Mouse (Mus musculus): ENCODE results near the gene Ets1.

The Ets1 gene

GRCm38 (mm10) chr9:32754311-32754710 lies 118.3 kb downstream of the Ets1 start:
- no peak for DNase-seq (ENCODE audit: low read depth in 2 of 2, low spot score in 2 of 2)

- DNase-seq (ENCODE audit: low read depth in 2 of 2, low spot score in 2 of 2): no peak
Measured at GRCm38 (mm10) chr9:32756002-32756401, 120.0 kb downstream of the Ets1 start.

GRCm38 (mm10) chr9:32758280-32758905 lies 122.4 kb downstream of the Ets1 start:
- no peak for DNase-seq (ENCODE audit: low read depth in 2 of 2, low spot score in 2 of 2)

- no peak for DNase-seq (ENCODE audit: low read depth in 2 of 2, low spot score in 2 of 2)
Measured at GRCm38 (mm10) chr9:32760649-32761157, 124.7 kb downstream of the Ets1 start.

GRCm38 (mm10) chr9:32761326-32761725 lies 125.3 kb downstream of the Ets1 start:
- DNase-seq (ENCODE audit: low read depth in 2 of 2, low spot score in 2 of 2): no peak

DNA sequence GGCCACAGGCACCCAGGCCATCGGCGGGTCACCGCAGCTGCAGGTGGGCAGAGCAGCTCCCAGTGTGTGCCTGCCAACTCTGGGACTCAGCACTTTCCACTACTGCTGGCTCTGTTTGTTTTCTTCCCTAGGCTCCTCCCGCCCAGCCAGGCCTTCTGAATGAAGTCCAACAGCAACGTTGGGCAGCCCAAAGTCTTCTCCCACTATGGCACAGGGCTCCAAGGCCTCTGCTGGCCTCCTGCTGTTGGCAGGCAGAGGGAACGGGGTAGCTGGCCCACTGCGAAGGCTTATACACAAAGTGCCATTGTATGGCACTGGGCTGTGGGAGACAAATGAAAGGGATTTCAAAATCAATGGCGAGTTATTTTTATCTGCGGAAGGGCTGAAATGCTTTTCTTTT lies 128.4 kb downstream of the Ets1 start:
- no peak for DNase-seq (ENCODE audit: low read depth in 2 of 2, low spot score in 2 of 2)

DNA sequence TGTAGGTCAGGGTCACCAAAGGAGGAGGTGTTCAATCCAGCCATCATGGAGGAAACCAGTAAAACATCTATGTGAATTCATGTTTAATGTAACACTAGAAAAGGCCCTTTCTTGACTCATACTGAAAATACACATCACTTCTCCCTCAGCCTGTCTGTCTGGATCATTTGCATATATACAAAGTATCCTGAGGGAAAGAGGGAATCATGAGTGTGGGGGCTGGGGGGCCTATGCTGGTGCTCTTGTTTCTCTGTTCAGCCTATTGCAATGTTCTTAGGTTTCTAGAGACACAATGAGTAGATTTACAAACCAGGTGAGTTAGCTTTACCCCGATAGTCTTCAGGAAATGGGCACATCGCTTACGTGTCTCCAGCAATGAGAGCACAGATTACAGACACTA lies 129.1 kb downstream of the Ets1 start:
- DNase-seq (ENCODE audit: low read depth in 2 of 2, low spot score in 2 of 2): no peak

GRCm38 (mm10) chr9:32778866-32779265 lies 142.8 kb downstream of the Ets1 start:
- no peak for DNase-seq (ENCODE audit: low read depth in 2 of 2, low spot score in 2 of 2)

- no peak for DNase-seq (ENCODE audit: low read depth in 2 of 2, low spot score in 2 of 2)
Measured at GRCm38 (mm10) chr9:32782391-32783092, 146.5 kb downstream of the Ets1 start.

GRCm38 (mm10) chr9:32787091-32787490 lies 151.1 kb downstream of the Ets1 start:
- no peak for DNase-seq (ENCODE audit: low read depth in 2 of 2, low spot score in 2 of 2)

DNA sequence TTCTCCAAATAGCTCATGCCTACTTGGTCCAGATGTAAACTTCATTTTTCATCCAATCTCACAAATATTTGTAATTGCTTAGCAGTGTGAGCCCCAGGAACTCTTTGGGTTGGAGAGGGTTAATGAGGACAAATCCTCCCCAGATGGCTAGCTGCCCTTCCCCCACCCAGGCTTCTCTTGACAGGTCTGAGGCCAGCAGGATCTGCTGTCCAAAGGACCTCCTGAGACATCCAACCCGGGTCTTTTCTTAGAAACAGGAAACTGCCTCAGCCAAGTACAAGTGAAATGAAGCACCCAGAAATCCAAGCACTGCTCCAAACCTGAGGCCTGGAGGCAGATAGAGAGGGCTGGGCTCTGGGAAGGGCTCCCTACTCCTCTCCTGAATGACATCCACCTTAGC lies 151.6 kb downstream of the Ets1 start:
- no peak for DNase-seq (ENCODE audit: low read depth in 2 of 2, low spot score in 2 of 2)

GRCm38 (mm10) chr9:32789306-32789705 lies 153.3 kb downstream of the Ets1 start:
- DNase-seq (ENCODE audit: low read depth in 2 of 2, low spot score in 2 of 2): no peak

DNA sequence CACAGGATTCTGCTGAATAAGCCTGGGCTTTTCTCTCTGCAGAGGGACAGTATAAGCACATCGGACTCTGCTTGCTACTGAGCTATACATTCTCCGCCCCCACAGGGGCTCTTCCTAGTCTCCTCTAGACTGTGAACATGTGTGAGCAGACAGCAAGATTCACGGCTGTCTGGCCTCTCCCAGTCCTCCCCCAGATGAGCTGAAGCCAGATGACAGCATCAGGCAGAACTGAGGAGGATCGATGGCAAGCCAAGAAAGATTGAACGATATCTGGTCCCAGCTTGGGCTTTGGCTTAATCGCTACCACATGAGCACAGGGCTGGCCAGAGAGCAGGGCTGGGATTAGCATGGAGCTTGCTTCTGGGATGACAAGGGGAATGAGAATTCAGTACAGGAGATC lies 155.7 kb downstream of the Ets1 start:
- DNase-seq (ENCODE audit: low read depth in 2 of 2, low spot score in 2 of 2): no peak

DNA sequence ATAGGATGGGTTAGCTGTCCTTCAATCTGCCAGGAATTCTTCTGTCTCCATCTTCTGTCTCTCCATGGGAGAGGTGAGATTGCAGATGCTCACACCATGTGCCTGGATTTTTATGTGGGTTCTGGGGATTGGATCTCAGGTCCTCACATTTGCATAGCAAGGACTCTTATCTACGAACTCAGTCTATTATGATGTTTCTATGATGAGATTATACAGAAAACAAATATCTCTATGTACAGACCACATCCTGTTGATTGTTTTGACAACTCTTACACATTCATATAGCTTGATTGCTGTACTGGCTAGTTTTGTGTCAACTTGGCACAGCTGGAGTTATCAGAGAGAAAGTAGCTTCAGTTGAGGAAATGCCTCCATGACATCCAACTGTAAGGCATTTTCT lies 162.2 kb downstream of the Ets1 start:
- no peak for DNase-seq (ENCODE audit: low read depth in 2 of 2, low spot score in 2 of 2)

DNA sequence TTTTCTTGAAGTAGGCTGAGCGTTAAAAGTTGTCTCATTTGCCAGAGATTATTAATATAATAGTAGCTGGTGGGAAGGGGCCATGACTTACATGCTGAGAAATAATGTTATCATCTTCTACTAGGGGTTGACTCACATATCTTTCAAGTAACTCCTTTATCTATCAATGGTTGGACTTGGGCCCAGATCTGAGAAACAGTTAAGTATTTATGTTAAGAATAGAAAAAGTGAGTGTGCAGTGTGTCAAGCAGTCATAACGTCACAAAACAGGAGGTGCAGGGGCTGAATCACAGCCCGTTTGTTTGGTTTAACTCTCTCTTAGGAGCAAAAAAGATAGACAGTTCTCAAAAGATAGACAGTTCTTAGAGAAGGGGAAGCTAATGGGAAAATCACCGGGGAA lies 170.1 kb downstream of the Ets1 start:
- no peak for DNase-seq (ENCODE audit: low read depth in 2 of 2, low spot score in 2 of 2)
